Mouse (Mus musculus): ENCODE results near the gene Rps8.

GRCm38 (mm10) chr4:117188969-117189368 is 32.9 kb upstream of the Rps8 start:
- TF ChIP-seq POLR2A (IDR thresholded peaks at IDR 0.05; ENCODE audit: borderline replicate concordance, extremely low read depth, low read depth, low read length) (no peak), CTCF (IDR thresholded peaks at IDR 0.05; ENCODE audit: insufficient read depth, low read length) (no peak)
